Mouse (Mus musculus) heart, embryonic 11.5 days (tissue): ENCODE results near the gene Asb14. TPM values are rescaled to one million over a fixed set of nuclear protein-coding genes. Genes with fewer than 3 reads are reported as not detected.
"Not testable (repeated sequence)": the region's sequence is repeated elsewhere in the genome, so short reads cannot be mapped to it uniquely, and the experiment has no call there.

Experiments used
- ATAC-seq: fragments of 200-750 bp; cut with Nextera tagmentation; replicated peaks from 2 replicates; pipeline ENCODE4 v1.8.0; 2017; ENCODE audit warnings: moderate library complexity; ENCODE audit not compliant: insufficient number of reproducible peaks, low FRiP score, low TSS enrichment
- H3K27ac ChIP-seq: fragments of 300-500 bp; sonication (generic); 2 replicates; pipeline ENCODE4 v1.5.1; 2014; ENCODE audit warnings: mild to moderate bottlenecking, low read depth, low read length
- H3K27me3 ChIP-seq: fragments of 300-500 bp; sonication (generic); 2 replicates; pipeline ENCODE4 v1.6.1; 2014; ENCODE audit warnings: mild to moderate bottlenecking, low read length, mixed read lengths; ENCODE audit not compliant: control insufficient read depth, insufficient read depth
- H3K36me3 ChIP-seq: fragments of 300-500 bp; sonication (generic); 2 replicates; pipeline ENCODE4 v1.6.1; 2014; ENCODE audit warnings: mild to moderate bottlenecking, low read length, moderate library complexity, mixed read lengths; ENCODE audit not compliant: control insufficient read depth, insufficient read depth
- H3K4me1 ChIP-seq: fragments of 300-500 bp; sonication (generic); 2 replicates; pipeline ENCODE4 v1.6.1; 2014; ENCODE audit warnings: low read length; ENCODE audit not compliant: control insufficient read depth, insufficient read depth
- H3K4me2 ChIP-seq: fragments of 300-500 bp; sonication (generic); 2 replicates; pipeline ENCODE4 v1.6.1; 2014; ENCODE audit warnings: mild to moderate bottlenecking, moderate library complexity
- H3K4me3 ChIP-seq: fragments of 300-500 bp; sonication (generic); 2 replicates; pipeline ENCODE4 v1.5.1; 2014; ENCODE audit warnings: low read depth, low read length
- H3K9ac ChIP-seq: fragments of 300-500 bp; sonication (generic); 2 replicates; pipeline ENCODE4 v1.6.1; 2014; ENCODE audit warnings: mild to moderate bottlenecking, low read depth, low read length, moderate library complexity
- H3K9me3 ChIP-seq: fragments of 300-500 bp; sonication (generic); replicated peaks from 2 replicates; pipeline ENCODE4 v1.6.1; 2016; ENCODE audit warnings: low read length; ENCODE audit not compliant: control insufficient read depth
- WGBS: fragments of 180-500 bp; shearing (Covaris S2); extraction: QIAGEN DNeasy Blood & Tissue Kit; methylation state at CpG from one replicate; pipeline ENCODE4 v1.1.7; 2014; ENCODE audit not compliant: insufficient replicate concordance; 5-methylcytosine and 5-hydroxymethylcytosine counted together
- polyA plus RNA-seq: library from polyadenylated mRNA; unstranded; fragments of >200 nt; fragmentation: Nextera tagmentation; extraction: Ambion mirVana; gene quantifications from 2 replicates; pipeline ENCODE4 v1.2.1, GENCODE M21; 2014

Gene Asb14
- polyA plus RNA-seq, 1 experiment from 2014 or later = 0.29 TPM

- no peaks in the 10 kb centered on the region for H3K4me1 ChIP-seq
- H3K36me3 ChIP-seq = no peaks in the 10 kb centered on the region
- no peak overlapping the region for H3K4me3 ChIP-seq
- ATAC-seq = no peak
- no peak overlapping the region for H3K4me2 ChIP-seq
- H3K27ac ChIP-seq = no peak overlapping the region
- no peaks in the 10 kb centered on the region for H3K9me3 ChIP-seq
- H3K9ac ChIP-seq = no peak overlapping the region
- 77% methylated on average over 5 of the region's 5 CpGs for WGBS
- no peaks in the 10 kb centered on the region for H3K27me3 ChIP-seq
Measured at GRCm38 (mm10) chr14:26881700-26882099, 12.7 kb upstream of the Asb14 start.

GRCm38 (mm10) chr14:26887244-26887643 lies 7.1 kb upstream of the Asb14 start:
- no peaks in the 10 kb centered on the region for H3K36me3 ChIP-seq
- H3K9me3 ChIP-seq = no peaks in the 10 kb centered on the region
- H3K27me3 ChIP-seq = no peaks in the 10 kb centered on the region
- no peak for ATAC-seq
- 70% methylated on average over 3 of the region's 3 CpGs for WGBS
- no peak overlapping the region for H3K27ac ChIP-seq
- no peaks in the 10 kb centered on the region for H3K4me1 ChIP-seq
- no peak overlapping the region for H3K4me3 ChIP-seq
- H3K4me2 ChIP-seq = no peak overlapping the region
- H3K9ac ChIP-seq = no peak overlapping the region

- Histone ChIP-seq H3K36me3 (no peaks in the 10 kb centered on the region), H3K27me3 (no peaks in the 10 kb centered on the region), H3K4me1 (no peaks in the 10 kb centered on the region), H3K27ac (no peak overlapping the region), H3K4me3 (no peak overlapping the region), H3K9ac (no peak overlapping the region), H3K9me3 (no peaks in the 10 kb centered on the region), H3K4me2 (no peak overlapping the region)
- 74% methylated on average over 3 of the region's 3 CpGs for WGBS
- no peak for ATAC-seq
Measured at GRCm38 (mm10) chr14:26890777-26891176, 3.6 kb upstream of the Asb14 start.

- Histone ChIP-seq H3K27me3 (no peaks in the 10 kb centered on the region), H3K9ac (no peak overlapping the region), H3K36me3 (no peaks in the 10 kb centered on the region), H3K27ac (no peak overlapping the region), H3K4me1 (no peaks in the 10 kb centered on the region), H3K9me3 (no peaks in the 10 kb centered on the region), H3K4me2 (no peak overlapping the region), H3K4me3 (no peak overlapping the region)
- ATAC-seq = no peak
- WGBS = 78% methylated on average over 2 of the region's 2 CpGs
Measured at GRCm38 (mm10) chr14:26899490-26899889, 5.1 kb downstream of the Asb14 start.

- no peak for ATAC-seq
- Histone ChIP-seq H3K4me1 (no peaks in the 10 kb centered on the region), H3K4me3 (no peak overlapping the region), H3K9ac (no peak overlapping the region), H3K27me3 (no peaks in the 10 kb centered on the region), H3K27ac (no peak overlapping the region), H3K9me3 (no peaks in the 10 kb centered on the region), H3K36me3 (no peaks in the 10 kb centered on the region), H3K4me2 (no peak overlapping the region)
- 83% methylated on average over 12 of the region's 12 CpGs for WGBS
Measured at GRCm38 (mm10) chr14:26900893-26901292, 6.5 kb downstream of the Asb14 start.

GRCm38 (mm10) chr14:26907401-26907800 lies 13.0 kb downstream of the Asb14 start:
- no peaks in the 10 kb centered on the region for H3K36me3 ChIP-seq
- H3K27ac ChIP-seq = no peak overlapping the region
- 82% methylated on average over 4 of the region's 4 CpGs for WGBS
- no peak overlapping the region for H3K4me3 ChIP-seq
- no peaks in the 10 kb centered on the region for H3K27me3 ChIP-seq
- no peaks in the 10 kb centered on the region for H3K4me1 ChIP-seq
- H3K9ac ChIP-seq = no peak overlapping the region
- ATAC-seq = no peak
- H3K4me2 ChIP-seq = no peak overlapping the region
- no peaks in the 10 kb centered on the region for H3K9me3 ChIP-seq

GRCm38 (mm10) chr14:26910461-26910860 lies 16.1 kb downstream of the Asb14 start:
- WGBS = 39% methylated on average over 9 of the region's 9 CpGs
- H3K9ac ChIP-seq, H3K27ac ChIP-seq, H3K9me3 ChIP-seq, H3K36me3 ChIP-seq, H3K4me2 ChIP-seq, H3K4me1 ChIP-seq, H3K27me3 ChIP-seq, H3K4me3 ChIP-seq, ATAC-seq: not testable (repeated sequence)

- Histone ChIP-seq H3K4me1 (no peaks in the 10 kb centered on the region), H3K4me3 (no peak overlapping the region), H3K36me3 (no peaks in the 10 kb centered on the region), H3K27me3 (no peaks in the 10 kb centered on the region), H3K9ac (no peak overlapping the region), H3K9me3 (no peaks in the 10 kb centered on the region), H3K27ac (no peak overlapping the region), H3K4me2 (no peak overlapping the region)
- WGBS = 59% methylated on average over 6 of the region's 6 CpGs
- ATAC-seq = no peak
Measured at GRCm38 (mm10) chr14:26911201-26911600, 16.8 kb downstream of the Asb14 start.

- Histone ChIP-seq H3K9me3 (no peaks in the 10 kb centered on the region), H3K27ac (no peak overlapping the region), H3K27me3 (no peaks in the 10 kb centered on the region), H3K9ac (no peak overlapping the region), H3K36me3 (no peaks in the 10 kb centered on the region), H3K4me2 (no peak overlapping the region), H3K4me1 (no peaks in the 10 kb centered on the region), H3K4me3 (no peak overlapping the region)
- WGBS = 91% methylated on average over 13 of the region's 13 CpGs
- ATAC-seq = no peak
Measured at GRCm38 (mm10) chr14:26911826-26912225, 17.5 kb downstream of the Asb14 start.
